Mouse (Mus musculus) naive thymus-derived CD4-positive, alpha-beta T cell, adult 2 months (primary cell): ENCODE results near the gene Aqp9.

Experiments
- DNase-seq: peaks from one replicate; pipeline ENCODE4 v3.0.0-alpha.2; 2011; ENCODE audit warnings: low read depth

Gene Aqp9

DNA sequence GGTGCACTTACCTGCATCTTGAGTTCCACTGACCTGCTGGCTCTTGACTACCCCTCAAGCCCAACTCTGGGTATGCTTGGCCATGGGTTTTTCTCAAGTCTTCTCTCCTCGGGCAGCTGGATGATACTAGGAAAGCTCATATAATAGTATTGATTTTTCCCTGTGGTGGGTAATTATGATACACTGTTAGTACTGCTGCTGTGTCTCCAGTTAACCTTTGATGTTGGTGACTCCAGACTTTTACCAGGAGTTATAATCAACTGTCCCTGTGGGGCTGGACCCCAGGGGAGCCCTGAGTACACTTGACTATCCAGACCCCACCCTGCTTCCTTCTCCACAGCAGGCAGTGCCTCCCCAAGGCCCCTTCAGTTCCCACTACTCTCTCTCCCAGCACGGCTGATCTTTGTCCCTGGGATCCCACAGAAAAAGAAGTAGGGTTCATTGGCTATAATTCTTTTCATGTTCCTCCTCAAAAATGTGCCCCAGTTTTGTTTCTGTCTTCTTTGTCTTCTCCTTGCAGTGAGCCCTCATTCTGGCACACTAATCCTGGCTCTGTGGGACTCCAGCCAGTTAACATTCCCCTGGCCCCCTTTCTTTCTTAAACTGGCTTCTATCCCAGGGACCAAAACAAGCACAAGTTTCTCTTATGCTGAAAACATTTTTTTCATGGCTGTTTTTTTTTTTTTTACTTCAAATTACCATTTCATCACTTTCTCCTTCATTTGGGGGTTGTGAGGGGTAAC, 838 bp downstream of the Aqp9 start:
- DNase-seq, result no peak

DNA sequence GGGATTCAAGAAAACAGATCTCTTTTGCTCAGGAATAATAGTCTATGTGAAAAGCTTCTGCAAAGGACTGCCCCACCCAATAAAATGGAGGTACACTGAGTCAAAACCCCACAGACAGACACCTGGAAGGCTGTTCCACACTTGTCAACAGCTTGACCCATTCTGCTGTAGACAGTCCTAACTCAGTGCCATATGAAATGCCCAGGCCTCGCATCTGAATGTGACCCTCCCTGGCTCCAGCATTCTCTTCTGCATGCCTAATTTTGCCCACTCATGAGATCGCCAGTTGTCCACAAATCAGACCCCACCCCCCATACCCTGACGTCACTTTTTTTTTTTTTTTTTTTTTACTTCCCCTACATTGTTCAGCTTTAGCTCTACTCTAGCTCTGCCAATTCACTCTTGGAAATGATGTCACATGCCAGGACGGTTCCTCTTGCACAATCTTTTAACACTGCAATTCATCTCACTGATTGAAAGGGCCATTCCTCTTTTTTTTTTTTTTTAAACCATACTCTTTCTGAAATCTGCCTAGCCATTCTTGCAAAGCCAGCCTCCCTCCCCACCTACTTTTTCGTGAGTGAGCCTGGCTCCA, 1.5 kb downstream of the Aqp9 start:
- DNase-seq, result no peak

DNA sequence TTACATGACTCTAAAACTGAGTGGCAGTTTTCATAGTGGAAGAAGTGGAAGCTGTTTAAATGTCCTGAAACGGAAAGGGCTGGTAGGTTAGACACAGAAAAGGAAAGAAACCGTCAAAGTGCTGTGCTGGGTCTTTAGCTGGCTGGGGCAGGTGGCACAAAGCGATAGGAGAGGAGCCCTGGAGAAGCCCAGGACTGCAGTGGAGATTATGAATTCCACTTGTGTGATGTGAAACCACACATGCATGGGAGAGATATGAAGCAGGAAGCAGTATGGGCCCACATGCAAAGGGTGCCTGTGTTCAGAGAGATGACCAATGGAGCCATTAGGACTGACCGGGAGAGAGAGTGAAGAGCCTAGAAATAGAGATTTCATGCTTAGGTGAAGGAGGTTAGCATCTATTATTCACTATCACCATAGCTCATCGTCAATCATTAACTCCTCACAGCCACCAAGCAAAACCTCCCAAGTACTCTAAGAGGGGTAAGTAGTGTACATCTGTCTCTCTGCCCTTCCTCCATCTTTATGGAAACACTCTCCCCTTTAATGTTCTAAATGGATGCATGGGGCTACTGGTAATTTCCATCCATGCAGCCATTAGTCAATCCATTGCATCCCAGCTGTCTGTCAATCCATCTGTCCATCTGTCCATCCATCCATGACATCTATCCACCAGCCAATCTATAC, 2.3 kb downstream of the Aqp9 start:
- DNase-seq, result no peak

DNA sequence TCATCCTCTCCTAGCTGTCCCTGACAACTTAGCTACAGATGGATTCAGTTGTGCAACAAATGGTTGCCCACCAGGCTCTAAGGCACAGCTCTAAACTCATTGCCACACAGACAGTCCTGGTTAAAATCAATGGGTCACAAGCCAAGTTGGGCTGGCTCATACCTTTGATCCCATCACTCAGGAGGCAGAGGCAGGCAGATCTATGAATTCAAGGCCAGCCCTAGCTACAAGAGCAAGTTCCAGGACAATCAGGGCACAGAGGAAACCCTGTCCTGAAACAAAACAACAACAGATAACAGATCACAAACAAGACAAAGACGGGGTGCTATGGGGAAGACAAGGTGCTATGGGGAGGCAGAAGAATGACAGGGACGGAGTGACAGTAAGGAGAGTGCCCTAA, 3.0 kb downstream of the Aqp9 start:
- no peak for DNase-seq

DNA sequence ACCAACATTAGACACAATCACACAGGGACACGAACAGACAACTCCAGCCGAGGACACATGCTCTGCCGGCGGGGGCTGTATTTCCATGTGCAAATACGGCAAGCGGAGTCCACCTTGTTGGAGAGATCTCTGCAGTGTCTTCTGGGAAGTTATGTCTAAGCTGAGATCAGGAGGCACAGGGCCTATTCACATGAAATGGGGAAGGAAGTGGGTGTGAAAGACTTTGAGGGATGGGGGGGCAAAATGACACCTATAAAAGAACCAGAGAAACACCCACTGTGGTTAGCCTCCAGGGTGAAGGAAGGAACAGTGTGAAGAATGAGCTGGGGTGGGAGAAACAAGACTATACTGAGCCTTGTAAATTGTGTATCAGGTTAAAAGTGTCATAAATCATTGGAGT, 3.4 kb downstream of the Aqp9 start:
- DNase-seq, result peak; percentile 65

DNA sequence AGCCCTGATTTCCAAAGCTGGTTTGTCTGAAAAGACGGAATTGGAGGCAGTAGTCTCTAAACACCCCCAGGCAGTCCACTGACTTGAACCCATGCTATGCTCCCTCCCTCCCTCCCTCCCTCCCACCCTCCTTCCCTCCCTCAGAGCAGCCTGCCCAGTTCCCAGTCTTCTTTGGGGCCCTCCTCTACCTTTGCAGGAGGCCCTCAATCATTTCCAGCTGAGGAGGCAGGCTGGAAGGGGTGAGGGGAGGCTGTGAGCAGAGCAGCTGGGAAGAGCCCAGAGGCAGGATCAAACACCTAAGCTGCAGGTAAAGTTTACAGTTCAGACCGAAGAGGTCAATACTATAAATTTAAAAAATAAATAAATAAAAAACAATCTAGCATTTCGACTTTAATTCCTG, 4.1 kb downstream of the Aqp9 start:
- DNase-seq, result no peak

DNA sequence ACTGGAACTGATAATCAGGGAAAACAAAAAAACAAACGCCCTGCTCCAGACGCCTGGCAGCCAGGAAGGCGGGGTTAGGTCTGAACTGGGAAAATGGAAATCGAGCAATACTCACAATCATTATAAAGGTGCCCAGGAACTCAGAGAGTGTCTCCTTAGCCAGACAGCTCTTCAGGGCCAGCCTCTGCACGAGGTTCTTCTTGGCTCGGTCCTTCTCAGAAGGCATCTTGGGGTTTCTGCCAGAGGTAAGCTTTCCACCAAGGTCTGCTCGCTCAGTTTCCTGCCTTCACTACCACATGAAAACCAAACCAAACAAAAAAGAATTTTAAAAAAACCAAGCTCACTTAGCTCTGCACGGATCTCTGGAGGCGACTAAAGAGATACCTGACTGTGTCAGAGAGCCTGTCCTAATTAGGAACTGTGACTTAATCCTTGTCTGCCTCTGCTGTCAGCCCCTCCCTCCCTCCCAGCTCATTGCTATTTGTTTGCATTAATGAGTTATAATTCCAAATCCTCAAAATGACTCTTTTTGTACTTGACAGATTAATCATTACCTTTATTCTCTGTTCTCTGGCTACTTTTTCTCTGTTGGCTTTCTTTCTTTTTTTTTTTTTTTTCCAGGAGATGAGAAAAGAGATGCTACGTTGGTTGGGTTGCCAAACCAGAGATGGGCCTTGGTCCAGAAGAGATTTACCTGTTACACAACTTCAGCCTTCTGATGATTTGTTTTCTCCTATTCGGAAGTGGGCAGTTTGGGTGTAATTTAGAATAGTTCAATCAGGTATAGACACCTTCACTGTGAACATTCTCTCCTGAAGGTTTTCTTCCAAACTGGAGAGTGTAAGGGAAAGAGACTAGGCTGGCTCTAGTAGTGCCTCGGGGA, 5.4 kb downstream of the Aqp9 start:
- DNase-seq, result peak; percentile 76

DNA sequence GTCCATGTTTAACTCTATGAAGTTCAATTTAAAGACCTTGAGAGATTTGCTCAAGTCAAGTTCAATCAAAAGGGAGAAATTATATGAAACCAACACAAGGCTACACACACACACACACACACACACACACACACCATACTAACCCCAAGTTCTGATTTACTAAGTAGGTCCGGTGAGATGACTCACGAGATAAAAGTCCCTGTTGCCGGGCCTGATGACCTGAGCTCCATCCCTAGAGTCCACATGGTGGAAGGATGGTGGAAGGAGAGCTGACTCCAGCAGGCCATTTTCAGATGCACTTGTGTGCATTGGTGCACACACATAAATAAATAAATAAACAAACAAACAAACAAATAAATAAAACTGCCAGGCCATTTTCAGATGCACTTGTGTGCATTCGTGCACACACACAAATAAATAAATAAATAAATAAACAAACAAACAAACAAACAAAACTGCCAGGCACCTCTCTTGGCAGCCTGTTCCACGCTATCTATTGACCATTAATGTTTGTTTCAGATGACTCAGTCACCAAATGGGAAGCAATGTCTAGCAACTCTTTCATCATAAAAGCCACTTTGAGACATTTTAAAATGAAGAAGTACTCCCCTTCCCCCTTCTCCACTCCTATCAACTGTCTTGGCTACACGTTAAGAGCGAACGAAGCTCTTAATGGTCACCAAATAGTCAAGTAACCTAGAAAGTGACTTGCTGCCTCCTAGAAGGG, 6.2 kb downstream of the Aqp9 start:
- DNase-seq, result no peak

DNA sequence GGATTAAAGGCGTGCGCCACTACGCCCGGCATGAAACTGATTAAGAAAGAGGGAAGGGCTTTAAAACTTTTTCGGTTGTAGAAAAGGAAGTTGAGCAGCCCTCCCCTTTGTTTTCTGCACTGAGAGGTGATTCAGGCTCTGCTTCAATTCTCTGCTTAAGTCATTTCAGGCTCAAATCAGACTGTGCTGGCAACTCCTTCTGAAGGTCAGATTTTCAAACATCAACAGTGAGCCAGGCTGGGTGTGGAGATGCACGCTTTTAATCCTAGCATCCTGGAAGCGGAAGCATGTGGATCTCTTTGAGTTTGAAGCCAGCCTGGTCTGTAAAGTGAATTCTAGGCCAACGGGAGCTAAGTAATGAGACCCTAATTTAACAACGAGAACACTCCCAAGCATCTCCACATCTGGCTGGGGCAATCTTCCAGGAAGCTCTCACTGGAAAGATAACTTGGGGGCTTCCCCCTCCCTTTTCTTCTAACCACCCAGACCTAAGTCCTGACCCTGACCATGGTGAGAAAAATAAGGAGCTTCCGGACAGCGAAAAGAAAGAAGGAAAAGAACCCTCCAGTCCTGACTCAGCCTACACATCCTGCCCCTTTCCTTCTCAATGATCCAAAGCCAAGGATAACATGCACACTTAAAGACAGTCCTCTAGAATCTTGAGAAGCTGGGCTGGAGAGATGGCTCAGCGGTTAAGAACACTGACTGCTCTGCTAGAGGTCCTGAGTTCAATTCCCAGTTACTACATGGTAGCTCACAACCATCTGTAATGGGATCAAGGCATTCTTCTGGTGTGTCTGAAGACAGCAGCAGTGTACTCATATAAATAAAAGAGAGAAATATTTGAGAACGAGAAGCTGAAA, 7.4 kb downstream of the Aqp9 start:
- peak; percentile 35 for DNase-seq

DNA sequence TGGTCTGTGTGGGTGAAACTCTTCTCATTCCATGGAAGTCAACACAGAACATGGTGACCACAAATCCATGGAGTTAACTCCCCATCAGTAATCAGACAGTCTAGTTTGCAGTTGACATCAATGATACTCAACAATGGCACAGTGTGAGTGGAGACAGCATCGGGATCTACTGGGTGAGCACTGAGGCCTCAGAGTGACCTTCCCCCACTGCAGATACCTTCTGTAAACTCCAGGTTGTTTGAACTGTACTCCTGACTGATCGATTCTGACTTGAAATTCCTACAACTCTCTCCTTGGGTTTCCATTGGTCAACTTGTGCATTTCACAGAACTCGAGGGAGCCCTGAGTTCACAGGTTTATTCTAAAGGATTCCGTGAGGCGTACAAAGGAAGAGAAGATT, 8.8 kb downstream of the Aqp9 start:
- no peak for DNase-seq

DNA sequence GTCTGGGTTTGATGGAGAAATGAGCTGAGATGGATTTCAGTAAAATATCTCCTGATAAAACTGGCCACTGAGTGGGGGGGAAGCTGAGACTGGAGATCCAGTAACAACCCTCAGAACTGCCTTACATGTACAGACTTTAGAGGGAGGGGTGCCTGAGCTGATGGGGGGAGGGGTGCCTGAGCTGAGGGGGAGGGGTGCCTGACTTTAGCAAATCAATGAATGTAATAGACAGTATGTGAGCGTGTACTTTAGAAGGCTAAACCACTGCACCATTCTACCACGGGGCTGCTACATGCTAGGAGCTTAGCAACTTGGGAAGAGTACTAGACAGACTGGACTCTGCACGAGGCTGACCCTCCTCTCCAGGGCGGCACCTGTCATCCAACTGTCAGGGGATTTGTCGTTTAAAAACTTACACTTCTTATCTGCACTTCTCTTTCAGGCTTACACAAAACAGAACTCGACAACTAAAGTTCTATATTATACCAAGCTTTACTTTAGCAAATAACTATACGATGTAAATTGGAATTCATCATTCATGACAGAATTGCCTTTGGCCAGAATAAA, 9.3 kb downstream of the Aqp9 start:
- no peak for DNase-seq

DNA sequence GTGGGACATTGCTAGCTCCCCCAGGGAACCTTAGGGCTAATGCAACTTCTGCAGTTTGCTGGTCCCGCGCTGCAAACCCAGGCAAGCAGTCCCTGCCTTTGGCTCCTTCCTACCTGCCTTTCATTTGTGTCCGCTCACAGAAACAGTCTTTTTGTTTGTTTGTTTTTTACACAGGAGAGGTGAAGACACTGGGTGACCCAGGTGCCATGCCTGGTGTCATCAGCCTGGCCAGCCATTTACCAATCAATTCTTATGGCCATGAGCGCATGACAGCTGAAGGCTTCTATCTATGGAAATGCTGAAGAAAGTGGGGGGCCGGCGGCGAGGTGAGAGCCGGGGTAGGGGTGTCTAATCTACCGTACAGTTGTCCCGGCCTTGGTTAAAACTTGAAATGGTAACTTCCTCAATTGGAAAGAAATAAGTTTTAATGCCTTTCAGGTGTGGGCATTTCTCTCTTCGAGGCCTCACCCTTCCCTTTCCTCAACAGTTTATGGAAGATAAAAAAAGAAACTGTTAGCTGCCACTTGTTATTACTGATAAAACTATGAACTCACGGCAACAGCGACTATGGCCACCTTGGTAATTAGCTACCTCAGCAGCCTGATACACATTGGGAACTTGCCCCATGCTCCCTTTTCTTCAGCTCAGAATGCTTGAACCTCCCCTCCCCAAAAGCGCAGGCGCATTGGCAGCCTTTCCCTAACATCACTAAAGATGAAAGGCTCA, 10.4 kb downstream of the Aqp9 start:
- DNase-seq, result no peak

DNA sequence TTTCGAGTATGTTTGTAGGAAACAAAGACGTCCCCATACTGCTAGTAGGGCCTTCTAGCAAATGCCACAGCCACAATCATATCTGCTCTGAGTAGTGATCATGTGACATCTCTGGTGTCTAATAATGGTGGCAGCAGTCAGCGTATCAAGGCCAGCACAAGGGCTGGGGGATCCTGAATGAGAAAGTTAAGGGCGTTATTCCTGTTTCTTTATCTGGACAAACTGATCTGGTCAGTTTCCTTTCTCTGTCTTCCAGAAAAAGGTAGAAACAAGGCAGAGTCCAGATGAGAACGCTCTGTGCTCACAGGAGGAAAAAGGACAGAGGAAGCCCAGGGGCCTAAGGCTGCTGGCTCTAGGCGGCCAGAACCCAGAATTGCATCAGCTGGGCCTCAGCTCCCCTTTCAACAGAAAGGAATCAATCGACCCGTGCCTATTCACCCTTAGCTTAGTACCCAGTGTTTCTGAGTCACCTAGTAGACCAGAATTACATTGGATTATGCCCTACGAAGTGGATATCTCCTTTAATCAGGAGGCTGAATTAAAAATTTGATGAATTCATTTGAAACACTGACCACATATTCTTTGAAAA, 11.9 kb downstream of the Aqp9 start:
- no peak for DNase-seq

DNA sequence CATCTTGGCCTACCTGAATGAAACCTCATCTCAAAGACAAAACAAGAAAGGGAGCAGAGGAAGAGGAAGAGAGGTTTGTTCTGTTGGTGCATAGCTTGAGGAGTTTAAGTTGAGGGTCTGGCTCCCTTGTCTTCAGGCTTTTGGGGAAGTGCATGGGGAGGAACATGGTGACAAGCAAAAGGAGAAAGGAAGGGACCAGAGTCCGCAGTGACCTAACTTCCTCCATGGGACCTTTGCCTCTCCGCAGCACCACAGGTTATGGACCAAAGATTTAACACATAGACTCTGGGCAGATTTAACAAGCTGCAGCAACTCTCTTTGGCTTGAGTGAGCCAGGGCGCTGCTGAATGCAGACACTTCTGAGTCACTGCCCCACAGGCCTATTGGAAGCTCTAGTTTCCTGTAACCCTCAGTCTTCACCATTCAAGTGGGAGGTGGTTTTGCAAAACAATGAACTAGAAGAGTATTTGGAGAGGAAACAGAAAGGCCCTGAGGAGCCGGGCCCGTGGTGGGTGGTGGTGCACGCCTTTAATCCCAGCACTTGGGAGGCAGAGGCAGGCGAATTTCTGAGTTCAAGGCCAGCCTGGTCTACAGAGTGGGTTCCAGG, 13.0 kb downstream of the Aqp9 start:
- peak; percentile 35 for DNase-seq

DNA sequence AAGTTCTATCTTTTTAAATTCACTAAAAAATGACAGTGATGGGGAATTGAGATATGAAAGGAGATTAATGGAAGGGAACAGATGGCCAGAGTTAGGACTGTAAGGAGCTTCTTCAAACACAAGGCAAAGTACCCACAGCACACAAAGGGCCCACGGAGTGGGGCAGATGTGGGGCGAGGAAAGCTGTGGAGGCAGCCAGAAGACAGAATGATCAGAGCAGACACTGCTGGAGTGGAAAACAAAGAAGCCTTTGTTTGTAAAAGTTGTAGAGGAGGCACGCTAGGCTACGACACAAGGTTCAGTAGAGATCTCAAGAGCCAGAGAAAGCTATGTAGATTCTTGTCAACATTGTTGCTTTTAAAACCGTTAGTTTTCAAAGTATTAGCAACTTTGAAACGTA, 17.1 kb downstream of the Aqp9 start:
- DNase-seq, result no peak

DNA sequence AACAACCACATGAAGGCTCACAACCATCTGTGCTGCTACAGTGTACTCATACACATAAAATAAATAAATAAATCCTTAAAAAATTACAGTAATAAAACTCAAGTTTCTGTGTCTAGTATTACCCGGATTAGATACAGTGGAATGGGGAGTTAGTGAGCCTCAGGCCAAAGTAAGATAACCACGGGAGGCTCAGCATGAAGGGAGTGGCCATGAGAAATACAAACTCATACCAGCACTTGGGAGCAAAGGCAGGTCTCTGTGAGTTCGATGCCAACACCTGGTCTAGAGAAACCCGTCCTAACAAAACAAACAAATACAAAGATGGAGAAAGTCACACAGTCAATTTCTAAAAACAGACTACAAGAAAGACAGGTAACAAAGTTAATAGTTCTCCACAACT, 18.3 kb downstream of the Aqp9 start:
- no peak for DNase-seq

DNA sequence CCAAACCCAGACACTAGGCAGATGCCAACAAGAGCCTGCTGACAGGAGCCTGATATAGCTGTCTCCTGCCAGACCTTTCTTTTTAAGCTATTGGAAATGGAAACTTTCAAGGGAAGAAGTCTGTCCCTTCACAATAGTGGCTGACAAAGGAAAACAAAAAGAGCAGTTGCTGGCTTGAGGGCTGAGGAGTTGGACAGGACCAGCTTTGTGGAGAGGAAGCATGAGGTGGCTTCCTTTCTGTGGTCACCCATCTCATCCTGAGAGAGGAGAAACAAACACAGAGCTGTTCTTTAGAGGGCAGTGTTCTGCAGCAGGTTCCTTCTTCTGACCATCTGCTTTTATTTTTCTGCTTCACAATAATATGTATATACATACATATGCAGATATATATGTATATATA, 19.6 kb downstream of the Aqp9 start:
- DNase-seq, result no peak

DNA sequence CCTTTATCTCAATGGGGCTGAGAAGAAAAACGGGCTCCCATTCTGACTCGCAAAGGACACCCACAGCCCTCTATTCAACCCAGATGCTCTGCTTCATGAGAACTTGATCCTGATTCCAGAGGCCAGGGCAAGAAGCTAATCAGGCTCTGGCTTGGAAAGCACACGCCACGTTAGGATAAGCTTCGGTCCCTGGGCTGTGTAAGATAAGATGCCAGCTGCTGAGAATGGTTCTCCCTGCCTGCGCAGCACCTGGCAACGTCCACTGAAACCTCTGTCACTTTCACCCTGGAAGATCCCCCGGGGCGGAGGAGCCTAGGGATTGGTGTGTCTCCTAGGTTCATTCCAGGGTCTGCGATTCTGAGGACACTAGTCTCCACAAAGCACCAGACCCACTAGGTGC, 22.3 kb downstream of the Aqp9 start:
- DNase-seq, result no peak

DNA sequence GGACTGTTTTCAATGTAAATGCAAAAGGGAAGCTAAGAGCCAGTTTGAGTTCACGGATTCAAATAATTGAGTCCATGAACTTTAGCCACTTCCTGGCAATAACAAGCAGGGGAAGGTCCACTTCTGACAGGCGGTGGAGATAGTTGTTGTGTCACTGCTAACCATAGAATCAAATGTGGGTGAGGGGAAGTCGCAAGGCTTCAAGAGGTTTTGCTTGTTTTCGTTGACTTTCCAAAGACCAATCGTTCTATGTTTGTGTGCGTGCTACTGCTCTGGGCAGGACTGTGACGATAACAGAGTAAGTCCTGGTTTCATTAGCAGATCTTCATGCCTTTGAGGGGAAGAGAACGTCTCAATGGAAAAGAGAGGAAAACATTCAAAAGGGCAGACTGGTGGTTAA, 28.3 kb downstream of the Aqp9 start:
- DNase-seq, result no peak
